Mouse (Mus musculus) adrenal gland, postnatal 14 days (tissue): Measurements from ENCODE around the gene Rps15. TPM values are rescaled to one million over a fixed set of nuclear protein-coding genes. Genes with fewer than 3 reads are reported as not detected.
"Not testable (repeated sequence)": the region's sequence is repeated elsewhere in the genome, so short reads cannot be mapped to it uniquely, and the experiment has no call there.

Source experiments
- DNase-seq: peaks from one replicate; pipeline ENCODE4 v3.0.0; 2021; ENCODE audit warnings: mixed read lengths
- long read RNA-seq, 2 experiments: library from polyadenylated mRNA; stranded (forward); transcript quantifications; one replicate each; pipeline ENCODE4 v2.0.0; 2021
- total RNA-seq: library from RNA; stranded (reverse); gene quantifications from 2 replicates; pipeline ENCODE4 v1.2.3, GENCODE M21; 2021

Rps15 gene
- 1,072 and 1,285 TPM in 2 replicates for total RNA-seq
- long read RNA-seq, experiment 1, transcript Rps15-202 (4 exons, 500 nt): major isoform, 226 of 291 reads
- long read RNA-seq, experiment 1, transcript Rps15-201 (3 exons, 572 nt): minor isoform, 9 of 291 reads
- long read RNA-seq, experiment 1, partial matches to known transcripts: 18 of 291 reads
- long read RNA-seq, experiment 1, other reads (novel, unspliced or antisense): 38 of 291 reads
- long read RNA-seq, experiment 2, transcript Rps15-201 (3 exons, 572 nt): minor isoform, 17 of 245 reads
- long read RNA-seq, experiment 2, transcript Rps15-202 (4 exons, 500 nt): major isoform, 172 of 245 reads
- long read RNA-seq, experiment 2, partial matches to known transcripts: 24 of 245 reads
- long read RNA-seq, experiment 2, other reads (novel, unspliced or antisense): 32 of 245 reads

- DNase-seq: peak; percentile 98
Observed at GRCm38 (mm10) chr10:80292251-80293146, at the start of gene Rps15. TSS of gene Rps15 (plus strand) at chr10:80292453.

GRCm38 (mm10) chr10:80242607-80243006, 49.6 kb upstream of the Rps15 start:
- DNase-seq: no peak

- DNase-seq: peak; percentile 64
Observed at GRCm38 (mm10) chr10:80244791-80245399, 47.4 kb upstream of the Rps15 start.

GRCm38 (mm10) chr10:80245600-80245999, 46.7 kb upstream of the Rps15 start:
- peak; percentile 90 for DNase-seq

GRCm38 (mm10) chr10:80247849-80248248, 44.4 kb upstream of the Rps15 start:
- DNase-seq: no peak

- DNase-seq: not testable (repeated sequence)
Observed at GRCm38 (mm10) chr10:80248437-80248836, 43.8 kb upstream of the Rps15 start.

- peak; percentile 95 for DNase-seq
Observed at GRCm38 (mm10) chr10:80248971-80249640, 43.1 kb upstream of the Rps15 start, which contains the start of gene Ndufs7. TSS of gene Ndufs7 (plus strand) at chr10:80249121.

- no peak for DNase-seq
Observed at GRCm38 (mm10) chr10:80250059-80250458, 42.2 kb upstream of the Rps15 start.

- DNase-seq: no peak
Observed at GRCm38 (mm10) chr10:80250573-80250972, 41.7 kb upstream of the Rps15 start.

GRCm38 (mm10) chr10:80252011-80252410, 40.2 kb upstream of the Rps15 start:
- DNase-seq: no peak

- DNase-seq: no peak
Observed at GRCm38 (mm10) chr10:80252493-80253274, 39.6 kb upstream of the Rps15 start.

GRCm38 (mm10) chr10:80253551-80253950, 38.7 kb upstream of the Rps15 start:
- DNase-seq: no peak

- DNase-seq: peak; percentile 10
Observed at GRCm38 (mm10) chr10:80254331-80255297, 37.6 kb upstream of the Rps15 start.

GRCm38 (mm10) chr10:80255881-80256535, 36.2 kb upstream of the Rps15 start:
- DNase-seq: peak; percentile 79

GRCm38 (mm10) chr10:80257936-80258335, 34.3 kb upstream of the Rps15 start:
- no peak for DNase-seq

GRCm38 (mm10) chr10:80258752-80259462, 33.3 kb upstream of the Rps15 start:
- peak; percentile 72 for DNase-seq

- peak; percentile 65 for DNase-seq
Observed at GRCm38 (mm10) chr10:80259463-80259805, 32.8 kb upstream of the Rps15 start.

GRCm38 (mm10) chr10:80259861-80260641, 32.2 kb upstream of the Rps15 start:
- DNase-seq: peak; percentile 91
